Mouse (Mus musculus) lung, embryonic 16.5 days (tissue): Measurements from ENCODE around the gene Abca14. TPM values are rescaled to one million over a fixed set of nuclear protein-coding genes. Genes with fewer than 3 reads are reported as not detected.
"Not testable (repeated sequence)": the region's sequence is repeated elsewhere in the genome, so short reads cannot be mapped to it uniquely, and the experiment has no call there.

Source experiments
- ATAC-seq: fragments of 200-750 bp; cut with Nextera tagmentation; 2 replicates; pipeline ENCODE4 v1.8.0; 2017; ENCODE audit warnings: low read depth, mild to moderate bottlenecking, moderate library complexity
- H3K27ac ChIP-seq: fragments of 300-500 bp; sonication (generic); 2 replicates; pipeline ENCODE4 v1.5.1; 2014; ENCODE audit warnings: mild to moderate bottlenecking, control low read depth, low read length
- H3K27me3 ChIP-seq: fragments of 300-500 bp; sonication (generic); 2 replicates; pipeline ENCODE4 v1.6.1; 2014; ENCODE audit warnings: low read depth, low read length, mixed read lengths; ENCODE audit not compliant: control insufficient read depth, insufficient read depth
- H3K36me3 ChIP-seq: fragments of 300-500 bp; sonication (generic); 2 replicates; pipeline ENCODE4 v1.6.1; 2014; ENCODE audit warnings: low read length; ENCODE audit not compliant: control insufficient read depth, insufficient read depth
- H3K4me1 ChIP-seq: fragments of 300-500 bp; sonication (generic); replicated peaks from 2 replicates; pipeline ENCODE4 v1.6.1; 2014; ENCODE audit warnings: low read length, mixed read lengths; ENCODE audit not compliant: control insufficient read depth, insufficient read depth
- H3K4me2 ChIP-seq: fragments of 300-500 bp; sonication (generic); 2 replicates; pipeline ENCODE4 v1.6.1; 2014; ENCODE audit warnings: low read depth, low read length, control low read depth
- H3K4me3 ChIP-seq: fragments of 300-500 bp; sonication (generic); 2 replicates; pipeline ENCODE4 v1.5.1; 2014; ENCODE audit warnings: mild to moderate bottlenecking, low read length, control low read depth
- H3K9ac ChIP-seq: fragments of 300-500 bp; sonication (generic); 2 replicates; pipeline ENCODE4 v1.6.1; 2014; ENCODE audit warnings: low read length, control low read depth
- H3K9me3 ChIP-seq: fragments of 300-500 bp; sonication (generic); 2 replicates; pipeline ENCODE4 v1.6.1; 2016; ENCODE audit warnings: low read length; ENCODE audit not compliant: control insufficient read depth
- WGBS: fragments of 180-500 bp; shearing (Covaris S2); extraction: QIAGEN DNeasy Blood & Tissue Kit; methylation state at CpG from one replicate; pipeline ENCODE4 v1.1.7; 2014; 5-methylcytosine and 5-hydroxymethylcytosine counted together
- polyA plus RNA-seq: library from polyadenylated mRNA; unstranded; fragments of >200 nt; fragmentation: Nextera tagmentation; extraction: Ambion mirVana; gene quantifications from 2 replicates; pipeline ENCODE4 v1.2.1, GENCODE M21; 2015

Abca14 gene
- polyA plus RNA-seq, 1 experiment from 2014 or later = not detected

- no peaks in the 10 kb centered on the region for H3K36me3 ChIP-seq
- ATAC-seq = no peak
- H3K9ac ChIP-seq = no peak overlapping the region
- no peaks in the 10 kb centered on the region for H3K9me3 ChIP-seq
- H3K27me3 ChIP-seq = no peaks in the 10 kb centered on the region
- H3K27ac ChIP-seq = no peak overlapping the region
- 61% methylated on average over 3 of the region's 3 CpGs for WGBS
- H3K4me3 ChIP-seq = no peak overlapping the region
- no peak overlapping the region for H3K4me2 ChIP-seq
- H3K4me1 ChIP-seq = no peaks in the 10 kb centered on the region
Observed at GRCm38 (mm10) chr7:120285286-120285685, 81.5 kb downstream of the Abca14 start.

GRCm38 (mm10) chr7:120316086-120316485, 112.3 kb downstream of the Abca14 start:
- Histone ChIP-seq H3K4me1 (no peaks in the 10 kb centered on the region), H3K36me3 (no peaks in the 10 kb centered on the region), H3K4me3 (no peak overlapping the region), H3K27me3 (no peaks in the 10 kb centered on the region), H3K9ac (no peak overlapping the region), H3K4me2 (no peak overlapping the region), H3K27ac (no peak overlapping the region), H3K9me3 (no peaks in the 10 kb centered on the region)
- no peak for ATAC-seq
- WGBS = 52% methylated on average over 1 of the region's 1 CpGs

- no peak overlapping the region for H3K9ac ChIP-seq
- H3K9me3 ChIP-seq = no peaks in the 10 kb centered on the region
- H3K27me3 ChIP-seq = no peaks in the 10 kb centered on the region
- 11% methylated on average over 4 of the region's 4 CpGs for WGBS
- no peak overlapping the region for H3K4me2 ChIP-seq
- peaks cover 3% of the 10 kb centered on the region; the same call in 1 of the 2 replicates for H3K4me1 ChIP-seq
- H3K36me3 ChIP-seq = no peaks in the 10 kb centered on the region
- no peak overlapping the region for H3K4me3 ChIP-seq
- peak; percentile 87 for ATAC-seq
- H3K27ac ChIP-seq = no peak overlapping the region
Observed at GRCm38 (mm10) chr7:120322963-120323362, 119.2 kb downstream of the Abca14 start.

GRCm38 (mm10) chr7:120325911-120326310, 122.2 kb downstream of the Abca14 start:
- H3K9ac ChIP-seq, H3K36me3 ChIP-seq, H3K4me2 ChIP-seq, H3K4me1 ChIP-seq, H3K9me3 ChIP-seq, H3K27me3 ChIP-seq, H3K4me3 ChIP-seq, ATAC-seq, H3K27ac ChIP-seq: not testable (repeated sequence)
- WGBS = 66% methylated on average over 2 of the region's 2 CpGs

GRCm38 (mm10) chr7:120327220-120328073, 123.7 kb downstream of the Abca14 start:
- Histone ChIP-seq H3K27ac (no peak overlapping the region), H3K9me3 (no peaks in the 10 kb centered on the region), H3K36me3 (no peaks in the 10 kb centered on the region), H3K9ac (no peak overlapping the region), H3K4me3 (peak overlapping the region; percentile 29), H3K4me2 (peak overlapping the region; percentile 59), H3K4me1 (peaks cover 3% of the 10 kb centered on the region; the same call in 1 of the 2 replicates), H3K27me3 (no peaks in the 10 kb centered on the region)
- peak; percentile 63 for ATAC-seq
- WGBS = 15% methylated on average over 22 of the region's 22 CpGs

GRCm38 (mm10) chr7:120328087-120328793, 124.5 kb downstream of the Abca14 start, which contains the start of gene Abca15:
Gene Abca15, plus strand, starts transcription at chr7:120328670.
- Histone ChIP-seq H3K4me2 (peak within 1 kb of the TSS; percentile 59), H3K9me3 (no peaks in the 10 kb centered on the region), H3K27ac (no peak within 1 kb of the TSS), H3K9ac (no peak within 1 kb of the TSS), H3K4me3 (peak within 1 kb of the TSS; percentile 29), H3K4me1 (peaks cover 3% of the 10 kb centered on the region; the same call in 1 of the 2 replicates), H3K36me3 (no peaks in the 10 kb centered on the region), H3K27me3 (no peaks in the 10 kb centered on the region)
- ATAC-seq = no peak; the same call in 1 of the 2 replicates
- 79% methylated on average over 22 of the region's 22 CpGs for WGBS

GRCm38 (mm10) chr7:120361159-120361558, 157.4 kb downstream of the Abca14 start:
- ATAC-seq = no peak
- H3K27me3 ChIP-seq = no peaks in the 10 kb centered on the region
- H3K4me3 ChIP-seq = no peak overlapping the region
- H3K36me3 ChIP-seq = no peaks in the 10 kb centered on the region
- H3K9ac ChIP-seq = no peak overlapping the region
- H3K4me1 ChIP-seq = no peaks in the 10 kb centered on the region
- no peaks in the 10 kb centered on the region for H3K9me3 ChIP-seq
- no peak overlapping the region for H3K27ac ChIP-seq
- no peak overlapping the region for H3K4me2 ChIP-seq
- 41% methylated on average over 13 of the region's 13 CpGs for WGBS
